Comparison of ENCODE assay signal across 20 mouse cellular contexts in the genomic region with DNA sequence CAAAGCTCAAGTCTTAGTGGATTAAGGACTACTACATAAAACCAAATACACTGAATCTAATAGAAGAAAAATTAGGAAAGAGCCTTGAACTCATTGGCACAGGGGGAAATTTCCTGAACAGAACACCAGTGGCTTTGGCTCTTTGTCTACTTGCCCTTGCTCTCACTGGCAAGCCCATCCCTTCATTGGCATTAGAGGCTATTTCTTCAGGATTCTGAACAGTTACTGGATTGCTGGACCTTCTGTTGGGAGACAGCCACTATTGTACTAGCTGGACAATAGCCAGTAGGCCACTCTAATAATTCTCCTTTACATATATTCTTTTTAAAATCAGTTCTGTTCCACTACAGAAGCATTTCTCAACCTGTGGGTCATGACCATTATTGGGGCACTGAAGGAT.
DNase-seq lines count a peak whose midpoint lies in the region; ATAC-seq and TF ChIP-seq lines count a peak whose summit lies in the region.
"Had no signal": no experiment of that assay in that cellular context is flagged by ENCODE, and none has a peak within 500 bp of the region (broad histone marks: within the 10 kb centered on the region; RNA-seq: fewer than 3 reads in every experiment).

No protein-coding gene starts in this region.

- no peak overlapping the region for H3K9ac ChIP-seq in forebrain, embryonic 11.5 days (ENCODE audit: low read length)
- H3K9ac ChIP-seq: heart, embryonic 13.5 days; hindbrain, embryonic 15.5 days had no signal

- no peak for TF ChIP-seq POLR2A in thymus, adult 2 months (IDR thresholded peaks at IDR 0.05; ENCODE audit: control insufficient read depth, extremely low read depth, insufficient read depth, low read length, poor library complexity)

- no peak overlapping the region for H3K27ac ChIP-seq in forebrain, embryonic 11.5 days (ENCODE audit: low read depth, low read length)
- H3K27ac ChIP-seq in thymus, adult 2 months (ENCODE audit: control insufficient read depth, insufficient read depth, low read length), result no peak overlapping the region
- H3K27ac ChIP-seq: embryonic facial prominence, embryonic 10.5 days; gastrocnemius, adult 2 months; heart, embryonic 13.5 days; hindbrain, embryonic 15.5 days had no signal

- H3K9me3 ChIP-seq in forebrain, embryonic 11.5 days (ENCODE audit: control insufficient read depth, low read length), result no peaks in the 10 kb centered on the region
- H3K9me3 ChIP-seq: embryonic facial prominence, embryonic 10.5 days; hindbrain, embryonic 15.5 days had no signal

- TF ChIP-seq CTCF in thymus, adult 2 months (IDR thresholded peaks at IDR 0.05; ENCODE audit: borderline replicate concordance, control insufficient read depth, extremely low read depth, insufficient read depth, low read length, poor library complexity), result no peak

- DNase-seq in brain, adult 2 months (ENCODE audit: low read depth, low spot score), result peak; percentile 52
- peak; percentile 8 to 16 for DNase-seq in cerebellum, adult 18-20 months
- DNase-seq in cerebellum, adult 9-11 months, result peak; percentile 47
- DNase-seq in forebrain, embryonic 11.5 days (ENCODE audit: low spot score), result no peak
- no peak for DNase-seq in thymus, adult 2 months
- no peak for DNase-seq in urinary bladder, postnatal 25 days (ENCODE audit: low spot score)
- DNase-seq: adrenal gland, adult 2 months; adrenal gland, postnatal 25 days; gastrocnemius, adult 2 months; gastrocnemius, postnatal 36 days; heart, adult 11 months; heart, postnatal 36 days had no signal

- no peaks in the 10 kb centered on the region for H3K4me1 ChIP-seq in forebrain, embryonic 11.5 days (replicated peaks; ENCODE audit: control insufficient read depth, insufficient read depth, low read length)
- no peaks in the 10 kb centered on the region for H3K4me1 ChIP-seq in thymus, adult 2 months (replicated peaks; ENCODE audit: control insufficient read depth, insufficient read depth, low read length)
- H3K4me1 ChIP-seq: embryonic facial prominence, embryonic 10.5 days; heart, embryonic 13.5 days; hindbrain, embryonic 15.5 days had no signal

- no peaks in the 10 kb centered on the region for H3K27me3 ChIP-seq in forebrain, embryonic 11.5 days (ENCODE audit: control insufficient read depth, insufficient read depth, low read length)
- no peaks in the 10 kb centered on the region for H3K27me3 ChIP-seq in thymus, adult 2 months (ENCODE audit: control insufficient read depth, insufficient read depth, low read length)
- H3K27me3 ChIP-seq: CH12.LX; heart, embryonic 13.5 days; hindbrain, embryonic 15.5 days; Patski had no signal

- ATAC-seq in forebrain, embryonic 11.5 days (replicated peaks; ENCODE audit: low FRiP score), result no peak
- ATAC-seq: activated CD4-positive, CD25-positive, alpha-beta regulatory T cell, adult 4 months; forebrain, embryonic 14.5 days; intestine, postnatal 0 days; Patski had no signal

- H3K4me2 ChIP-seq in forebrain, embryonic 11.5 days (ENCODE audit: low read depth, low read length, severe bottlenecking), result no peak overlapping the region
- H3K4me2 ChIP-seq: heart, embryonic 13.5 days; hindbrain, embryonic 15.5 days had no signal

- no peak overlapping the region for H3K4me3 ChIP-seq in forebrain, embryonic 11.5 days (ENCODE audit: low read depth, low read length)
- no peak overlapping the region for H3K4me3 ChIP-seq in thymus, adult 2 months (ENCODE audit: control insufficient read depth, insufficient read depth, low read length)
- H3K4me3 ChIP-seq: embryonic facial prominence, embryonic 10.5 days; gastrocnemius, adult 2 months; heart, embryonic 13.5 days; hindbrain, embryonic 15.5 days had no signal

- no peaks in the 10 kb centered on the region for H3K36me3 ChIP-seq in forebrain, embryonic 11.5 days (ENCODE audit: control insufficient read depth, insufficient read depth, low read length)
- no peaks in the 10 kb centered on the region for H3K36me3 ChIP-seq in thymus, adult 2 months (ENCODE audit: control insufficient read depth, insufficient read depth, low read length)
- H3K36me3 ChIP-seq: embryonic facial prominence, embryonic 10.5 days; heart, embryonic 13.5 days; hindbrain, embryonic 15.5 days had no signal

Comparison
In these comparisons a context has a peak if more than half of its experiments do, and no peak if none do; other contexts are left out.
1. DNase-seq: peak in brain, adult 2 months (single experiment), cerebellum, adult 18-20 months (2 of 2) and cerebellum, adult 9-11 months (single experiment); none in forebrain, embryonic 11.5 days (single experiment), thymus, adult 2 months (single experiment) and urinary bladder, postnatal 25 days (single experiment).